Mouse (Mus musculus): ENCODE data around the gene Chd2. TPM values are rescaled to one million over a fixed set of nuclear protein-coding genes. Genes with fewer than 3 reads are reported as not detected.

Chd2 gene
- polyA plus RNA-seq, 1 experiment from 2014 or later, result 52.4 TPM

- H3K27me3 ChIP-seq (replicated peaks), result no peaks in the 10 kb centered on the region
These were observed 99.4 kb downstream of the Chd2 start for GRCm38 (mm10) chr7:73442246-73442645.

GRCm38 (mm10) chr7:73441802-73442201, 99.8 kb downstream of the Chd2 start:
- H3K27ac ChIP-seq, result no peak overlapping the region
- 94% methylated on average over 3 of the region's 3 CpGs for WGBS

More at GRCm38 (mm10) chr7:73442246-73442645, 99.4 kb downstream of the Chd2 start:
- H3K36me3 ChIP-seq (replicated peaks), result peaks cover 83% of the 10 kb centered on the region
- no peaks in the 10 kb centered on the region for H3K9me3 ChIP-seq
- 95% methylated on average over 4 of the region's 4 CpGs for WGBS
- no peak overlapping the region for H3K9ac ChIP-seq
- H3K4me3 ChIP-seq, result no peak overlapping the region
- H3K4me2 ChIP-seq, result no peak overlapping the region
- ATAC-seq (replicated peaks), result no peak
- no peaks in the 10 kb centered on the region for H3K4me1 ChIP-seq
- H3K27ac ChIP-seq, result no peak overlapping the region

GRCm38 (mm10) chr7:73435685-73436084, 105.9 kb downstream of the Chd2 start:
- no peaks in the 10 kb centered on the region for H3K27me3 ChIP-seq (replicated peaks)
- H3K36me3 ChIP-seq (replicated peaks), result peaks cover 43% of the 10 kb centered on the region
- H3K4me3 ChIP-seq, result no peak overlapping the region
- H3K4me2 ChIP-seq, result no peak overlapping the region
- no peak overlapping the region for H3K9ac ChIP-seq
- H3K27ac ChIP-seq, result no peak overlapping the region
- H3K4me1 ChIP-seq, result 0 out of 2 replicates have a peak, but pooled peaks cover 7% of the 10 kb centered on the region
- H3K9me3 ChIP-seq, result no peaks in the 10 kb centered on the region
- 77% methylated on average over 12 of the region's 12 CpGs for WGBS
- no peak for ATAC-seq (replicated peaks)

More at GRCm38 (mm10) chr7:73441802-73442201, 99.8 kb downstream of the Chd2 start:
- Histone ChIP-seq H3K4me1 (no peaks in the 10 kb centered on the region), H3K9ac (no peak overlapping the region), H3K4me3 (no peak overlapping the region), H3K4me2 (no peak overlapping the region), H3K9me3 (no peaks in the 10 kb centered on the region), H3K36me3 (replicated peaks) (peaks cover 79% of the 10 kb centered on the region), H3K27me3 (replicated peaks) (no peaks in the 10 kb centered on the region)
- no peak for ATAC-seq (replicated peaks)

DNA sequence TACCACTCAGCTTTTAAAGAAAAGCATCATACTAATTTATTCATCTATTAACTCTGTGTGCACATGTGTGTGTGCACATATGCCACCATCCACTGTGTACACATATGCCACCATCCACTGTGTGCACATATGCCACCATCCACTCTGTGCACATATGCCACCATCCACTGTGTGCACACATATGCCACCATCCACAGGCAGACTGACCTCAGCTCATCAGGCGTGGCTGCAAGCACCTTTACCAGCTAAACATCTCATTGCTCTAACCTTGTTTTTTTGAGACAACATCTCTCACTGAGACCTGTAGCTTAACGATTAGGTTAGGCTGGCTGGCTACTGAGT, 107.3 kb downstream of the Chd2 start:
- no peak overlapping the region for H3K27ac ChIP-seq
- WGBS, result 90% methylated on average over 2 of the region's 2 CpGs

DNA sequence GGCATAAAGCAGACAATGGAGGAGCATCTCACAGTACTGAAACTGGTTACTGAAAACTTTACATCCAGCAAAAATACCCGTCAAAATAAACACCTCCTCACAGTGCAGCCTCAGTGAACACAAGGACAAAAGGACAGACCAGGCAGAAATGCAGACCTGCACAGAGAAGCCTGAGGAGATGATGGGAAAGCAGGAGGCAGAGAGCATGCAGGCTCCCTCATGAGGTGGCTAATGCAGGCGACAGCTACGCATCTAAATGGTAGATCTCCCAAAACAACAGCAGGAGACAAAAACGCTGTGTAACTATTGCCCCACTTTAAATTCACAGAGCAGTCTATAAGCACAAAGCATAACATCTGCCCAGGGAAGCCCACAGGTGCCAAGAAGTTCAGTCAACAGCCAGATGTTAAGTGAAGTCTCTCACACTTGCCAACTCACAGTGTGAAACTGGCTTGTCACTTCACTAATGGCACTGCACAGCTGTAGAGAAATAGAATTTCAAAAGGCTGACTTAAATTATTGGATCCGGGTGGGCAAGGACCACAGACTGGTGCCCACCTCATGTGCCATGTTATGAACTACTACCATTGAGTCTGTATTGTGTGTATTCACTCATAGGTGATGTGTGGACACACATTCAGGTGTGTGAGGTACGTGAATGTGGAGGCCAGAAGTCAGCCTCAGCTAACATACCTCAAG, 107.8 kb downstream of the Chd2 start:
- Histone ChIP-seq H3K4me3 (no peak overlapping the region), H3K27me3 (replicated peaks) (no peaks in the 10 kb centered on the region), H3K9me3 (no peaks in the 10 kb centered on the region), H3K27ac (peak overlapping the region; percentile 53; the same call in 1 of the 2 replicates), H3K9ac (no peak overlapping the region), H3K4me1 (0 out of 2 replicates have a peak, but pooled peaks cover 7% of the 10 kb centered on the region), H3K36me3 (replicated peaks) (peaks cover 33% of the 10 kb centered on the region), H3K4me2 (no peak overlapping the region)
- WGBS, result 71% methylated on average over 6 of the region's 6 CpGs
- ATAC-seq (replicated peaks), result no peak

More for the DNA sequence above, 107.3 kb downstream of the Chd2 start:
- H3K4me3 ChIP-seq, result no peak overlapping the region
- peaks cover 32% of the 10 kb centered on the region for H3K36me3 ChIP-seq (replicated peaks)
- no peaks in the 10 kb centered on the region for H3K9me3 ChIP-seq
- 0 out of 2 replicates have a peak, but pooled peaks cover 7% of the 10 kb centered on the region for H3K4me1 ChIP-seq
- no peaks in the 10 kb centered on the region for H3K27me3 ChIP-seq (replicated peaks)
- peak; percentile 67; the same call in 1 of the 2 replicates for ATAC-seq (replicated peaks)
- H3K9ac ChIP-seq, result no peak overlapping the region
- H3K4me2 ChIP-seq, result no peak overlapping the region

DNA sequence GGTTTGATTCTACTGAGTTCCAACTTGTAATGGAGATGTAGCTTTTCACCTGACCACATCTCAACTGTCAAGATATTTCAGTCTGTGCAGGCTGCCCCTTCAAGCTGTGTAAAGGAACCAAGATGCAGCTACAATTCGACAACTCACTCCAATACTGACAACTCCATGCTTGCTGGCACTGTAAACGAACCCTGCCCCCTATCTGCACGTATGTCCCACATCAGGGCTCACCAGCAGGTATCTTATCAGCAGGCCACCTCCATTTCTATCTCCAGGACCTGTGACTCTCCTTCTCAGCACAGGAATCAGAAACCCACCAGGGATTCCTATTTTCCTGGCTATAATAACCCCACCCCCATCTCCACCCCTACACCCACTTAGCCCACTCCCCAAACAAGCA, 113.1 kb downstream of the Chd2 start:
- H3K27ac ChIP-seq, result no peak overlapping the region
- no peaks in the 10 kb centered on the region for H3K9me3 ChIP-seq
- no peak overlapping the region for H3K4me2 ChIP-seq
- WGBS, result 87% methylated on average over 3 of the region's 3 CpGs
- no peak overlapping the region for H3K9ac ChIP-seq
- ATAC-seq (replicated peaks), result no peak
- H3K27me3 ChIP-seq (replicated peaks), result no peaks in the 10 kb centered on the region
- peaks cover 13% of the 10 kb centered on the region for H3K4me1 ChIP-seq
- no peak overlapping the region for H3K4me3 ChIP-seq
- peaks cover 16% of the 10 kb centered on the region for H3K36me3 ChIP-seq (replicated peaks)

DNA sequence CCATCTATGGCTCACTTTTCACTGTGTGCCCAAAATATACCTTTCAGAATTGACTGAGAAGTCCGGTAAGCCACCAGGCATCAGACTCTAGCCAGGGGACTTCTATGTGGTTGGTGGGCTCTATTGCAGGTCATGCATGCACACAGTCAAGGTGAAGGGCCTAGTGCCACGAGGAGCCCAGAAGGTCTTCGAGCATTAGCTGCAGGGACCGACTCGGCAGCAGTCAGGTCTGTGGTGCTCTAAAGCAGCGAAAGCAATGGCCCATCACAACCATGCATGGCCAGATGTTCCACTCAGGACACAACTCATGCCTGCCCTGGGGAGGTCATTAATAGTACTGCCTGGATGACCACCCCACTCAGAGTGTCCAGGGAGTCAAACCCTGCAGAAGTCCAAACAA, 113.8 kb downstream of the Chd2 start:
- 96% methylated on average over 6 of the region's 6 CpGs for WGBS
- Histone ChIP-seq H3K4me3 (no peak overlapping the region), H3K9ac (no peak overlapping the region), H3K27me3 (replicated peaks) (no peaks in the 10 kb centered on the region), H3K4me1 (peaks cover 11% of the 10 kb centered on the region), H3K27ac (no peak overlapping the region), H3K36me3 (replicated peaks) (peaks cover 16% of the 10 kb centered on the region), H3K4me2 (no peak overlapping the region), H3K9me3 (no peaks in the 10 kb centered on the region)
- no peak for ATAC-seq (replicated peaks)

GRCm38 (mm10) chr7:73426752-73427386, 114.8 kb downstream of the Chd2 start:
- Histone ChIP-seq H3K4me2 (no peak overlapping the region), H3K27me3 (replicated peaks) (no peaks in the 10 kb centered on the region), H3K27ac (no peak overlapping the region), H3K9me3 (no peaks in the 10 kb centered on the region), H3K4me3 (no peak overlapping the region), H3K9ac (no peak overlapping the region), H3K4me1 (peaks cover 15% of the 10 kb centered on the region), H3K36me3 (replicated peaks) (peaks cover 16% of the 10 kb centered on the region)
- ATAC-seq (replicated peaks), result no peak
- 84% methylated on average over 8 of the region's 8 CpGs for WGBS

DNA sequence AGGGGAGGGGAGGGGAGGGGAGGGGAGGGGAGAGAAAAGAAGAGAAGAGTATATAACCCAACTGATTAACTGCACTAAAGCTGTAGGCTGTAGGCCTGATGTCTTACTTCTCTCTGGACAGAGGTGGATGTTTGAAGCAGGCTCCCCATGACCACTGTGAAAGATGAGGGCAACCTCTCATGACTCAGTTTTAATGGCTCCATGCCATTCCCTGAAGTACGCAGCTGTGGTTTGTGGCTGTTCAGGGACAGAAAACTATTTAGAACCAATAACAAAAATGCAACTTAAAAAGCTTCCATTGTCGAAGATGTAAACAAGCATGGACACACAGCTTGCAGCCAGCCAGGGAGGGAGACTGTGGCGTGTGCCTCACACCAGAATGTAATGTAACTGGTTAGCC, 115.4 kb downstream of the Chd2 start:
- Histone ChIP-seq H3K27ac (no peak overlapping the region), H3K4me3 (no peak overlapping the region), H3K27me3 (replicated peaks) (no peaks in the 10 kb centered on the region), H3K4me2 (no peak overlapping the region), H3K9me3 (no peaks in the 10 kb centered on the region), H3K36me3 (replicated peaks) (peaks cover 16% of the 10 kb centered on the region), H3K4me1 (peaks cover 21% of the 10 kb centered on the region), H3K9ac (no peak overlapping the region)
- ATAC-seq (replicated peaks), result no peak
- WGBS, result 85% methylated on average over 3 of the region's 3 CpGs

- H3K27ac ChIP-seq, result peak overlapping the region; percentile 39; the same call in 1 of the 2 replicates
- peaks cover 16% of the 10 kb centered on the region for H3K36me3 ChIP-seq (replicated peaks)
- H3K27me3 ChIP-seq (replicated peaks), result no peaks in the 10 kb centered on the region
- no peak for ATAC-seq (replicated peaks)
- no peak overlapping the region for H3K9ac ChIP-seq
- H3K9me3 ChIP-seq, result no peaks in the 10 kb centered on the region
- no peak overlapping the region for H3K4me2 ChIP-seq
- 95% methylated on average over 7 of the region's 7 CpGs for WGBS
- peaks cover 22% of the 10 kb centered on the region for H3K4me1 ChIP-seq
- H3K4me3 ChIP-seq, result no peak overlapping the region
These were observed 116.2 kb downstream of the Chd2 start for GRCm38 (mm10) chr7:73425451-73425850.

GRCm38 (mm10) chr7:73424705-73425104, 116.9 kb downstream of the Chd2 start:
- Histone ChIP-seq H3K4me2 (no peak overlapping the region), H3K9ac (no peak overlapping the region), H3K4me3 (no peak overlapping the region), H3K9me3 (no peaks in the 10 kb centered on the region), H3K27me3 (replicated peaks) (no peaks in the 10 kb centered on the region), H3K27ac (peak overlapping the region; percentile 39; the same call in 1 of the 2 replicates), H3K36me3 (replicated peaks) (peaks cover 16% of the 10 kb centered on the region), H3K4me1 (peaks cover 28% of the 10 kb centered on the region)
- WGBS, result 37% methylated on average over 3 of the region's 3 CpGs
- no peak for ATAC-seq (replicated peaks)

GRCm38 (mm10) chr7:73424243-73424642, 117.4 kb downstream of the Chd2 start:
- Histone ChIP-seq H3K27me3 (replicated peaks) (no peaks in the 10 kb centered on the region), H3K9ac (no peak overlapping the region), H3K36me3 (replicated peaks) (peaks cover 14% of the 10 kb centered on the region), H3K9me3 (no peaks in the 10 kb centered on the region), H3K4me3 (no peak overlapping the region), H3K4me2 (no peak overlapping the region), H3K27ac (peak overlapping the region; percentile 19; the same call in 1 of the 2 replicates), H3K4me1 (peaks cover 31% of the 10 kb centered on the region)
- ATAC-seq (replicated peaks), result no peak
- WGBS, result 27% methylated on average over 3 of the region's 3 CpGs
